Mouse (Mus musculus) olfactory bulb, adult 2 months (tissue): ENCODE data around the gene Pde6g.

Experiments used
- CTCF ChIP-seq: fragments of 200-500 bp; IDR thresholded peaks from 2 replicates; pipeline ENCODE4 v1.5.1; 2012; ENCODE audit warnings: low read depth, mild to moderate bottlenecking, low read length, moderate library complexity; ENCODE audit not compliant: insufficient read depth
- POLR2A ChIP-seq: fragments of 200-500 bp; IDR thresholded peaks from 2 replicates; pipeline ENCODE4 v1.6.1; 2012; ENCODE audit warnings: mild to moderate bottlenecking, low read depth, low read length, moderate library complexity; ENCODE audit not compliant: insufficient read depth

DNA sequence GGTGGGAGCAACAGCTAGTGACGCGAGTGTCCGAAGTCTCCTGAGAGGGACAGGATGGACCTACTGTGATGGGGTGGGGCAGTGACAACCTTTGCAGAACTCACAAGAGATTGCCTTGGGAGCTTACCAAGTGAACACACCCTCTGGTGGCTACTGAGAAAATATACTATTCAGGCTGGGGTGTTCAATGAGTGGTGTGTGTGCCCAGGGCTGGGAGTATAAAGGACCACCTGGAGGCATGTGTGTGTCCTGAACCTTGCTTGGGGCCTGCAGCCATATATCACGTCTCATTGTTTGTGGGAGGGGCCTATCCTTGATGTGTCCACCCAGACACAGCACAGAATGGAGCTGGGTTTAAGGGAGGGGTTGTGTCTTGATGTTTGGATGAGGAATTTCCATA lies 35.2 kb upstream of the Pde6g start:
- no peak for TF ChIP-seq CTCF
- no peak for TF ChIP-seq POLR2A
